Mouse (Mus musculus): Measurements from ENCODE around the gene Hist2h3c2. TPM values are rescaled to one million over a fixed set of nuclear protein-coding genes. Genes with fewer than 3 reads are reported as not detected.

The Hist2h3c2 gene
- polyA plus RNA-seq, 1 experiment = 13.5 TPM

GRCm38 (mm10) chr3:96196437-96197128 lies 42.3 kb downstream of the Hist2h3c2 start:
- H3K4me3 ChIP-seq (ENCODE audit: insufficient read depth, low read length) = peak overlapping the region; percentile 77
- peaks cover 11% of the 10 kb centered on the region for H3K4me1 ChIP-seq (ENCODE audit: control insufficient read depth, insufficient read depth, low read length)
- H3K27ac ChIP-seq (ENCODE audit: insufficient read depth, low read depth, low read length) = peak overlapping the region; percentile 62; the same call in 1 of the 2 replicates
- TF ChIP-seq POLR2A (IDR thresholded peaks at IDR 0.05; ENCODE audit: borderline replicate concordance, low read depth, low read length) (no peak), CTCF (IDR thresholded peaks at IDR 0.05; ENCODE audit: low read depth, low read length) (no peak)

- Histone ChIP-seq H3K4me3 (ENCODE audit: insufficient read depth, low read length) (no peak overlapping the region), H3K4me1 (ENCODE audit: control insufficient read depth, insufficient read depth, low read length) (peaks cover 11% of the 10 kb centered on the region), H3K27ac (ENCODE audit: insufficient read depth, low read depth, low read length) (no peak overlapping the region)
- TF ChIP-seq CTCF (IDR thresholded peaks at IDR 0.05; ENCODE audit: low read depth, low read length) (no peak; the same call in 1 of the 2 replicates), POLR2A (IDR thresholded peaks at IDR 0.05; ENCODE audit: borderline replicate concordance, low read depth, low read length) (no peak)
Measured at GRCm38 (mm10) chr3:96195616-96196313, 43.2 kb downstream of the Hist2h3c2 start.

GRCm38 (mm10) chr3:96194966-96195365 lies 44.0 kb downstream of the Hist2h3c2 start:
- Histone ChIP-seq H3K4me1 (ENCODE audit: control insufficient read depth, insufficient read depth, low read length) (peaks cover 11% of the 10 kb centered on the region), H3K4me3 (ENCODE audit: insufficient read depth, low read length) (no peak overlapping the region), H3K27ac (ENCODE audit: insufficient read depth, low read depth, low read length) (no peak overlapping the region)
- TF ChIP-seq POLR2A (IDR thresholded peaks at IDR 0.05; ENCODE audit: borderline replicate concordance, low read depth, low read length) (no peak), CTCF (IDR thresholded peaks at IDR 0.05; ENCODE audit: low read depth, low read length) (no peak)

GRCm38 (mm10) chr3:96192977-96193376 lies 46.0 kb downstream of the Hist2h3c2 start:
- no peak for TF ChIP-seq POLR2A (IDR thresholded peaks at IDR 0.05; ENCODE audit: borderline replicate concordance, low read depth, low read length)
- no peak for TF ChIP-seq CTCF (IDR thresholded peaks at IDR 0.05; ENCODE audit: low read depth, low read length)
- Histone ChIP-seq H3K4me1 (ENCODE audit: control insufficient read depth, insufficient read depth, low read length) (peaks cover 5% of the 10 kb centered on the region), H3K4me3 (ENCODE audit: insufficient read depth, low read length) (no peak overlapping the region), H3K27ac (ENCODE audit: insufficient read depth, low read depth, low read length) (no peak overlapping the region)

Other genes starting within 250 kb of the Hist2h3c2 start
- 298 and 305 TPM in 2 replicates for gene Plekho1, start 243.1 kb downstream of the Hist2h3c2 start, polyA plus RNA-seq (2012; ENCODE audit: insufficient read depth, insufficient read length, missing spikeins)
- 18.6 and 22.9 TPM in 2 replicates for gene Vps45, start 180.7 kb downstream of the Hist2h3c2 start, polyA plus RNA-seq (2012; ENCODE audit: insufficient read depth, insufficient read length, missing spikeins)
- gene Otud7b, start 134.6 kb downstream of the Hist2h3c2 start, polyA plus RNA-seq (2012; ENCODE audit: insufficient read depth, insufficient read length, missing spikeins) = 4.7 and 5.1 TPM in 2 replicates
- 12.6 and 14.4 TPM in 2 replicates for gene Mtmr11, start 77.1 kb downstream of the Hist2h3c2 start, polyA plus RNA-seq (2012; ENCODE audit: insufficient read depth, insufficient read length, missing spikeins)
- gene Sf3b4, start 66.8 kb downstream of the Hist2h3c2 start, polyA plus RNA-seq (2012; ENCODE audit: insufficient read depth, insufficient read length, missing spikeins) = 53.7 and 62.7 TPM in 2 replicates
- 0.64 and 0.92 TPM in 2 replicates for gene Sv2a, start 58.0 kb downstream of the Hist2h3c2 start, polyA plus RNA-seq (2012; ENCODE audit: insufficient read depth, insufficient read length, missing spikeins)
- 14.1 and 19.0 TPM in 2 replicates for gene Bola1, start 19.4 kb downstream of the Hist2h3c2 start, polyA plus RNA-seq (2012; ENCODE audit: insufficient read depth, insufficient read length, missing spikeins)
- not detected in 2 replicates for gene Hist2h2ab, start 19.3 kb downstream of the Hist2h3c2 start, polyA plus RNA-seq (2012; ENCODE audit: insufficient read depth, insufficient read length, missing spikeins)
- not detected in 2 replicates for gene Hist2h2ac, start 18.2 kb downstream of the Hist2h3c2 start, polyA plus RNA-seq (2012; ENCODE audit: insufficient read depth, insufficient read length, missing spikeins)
- 13.0 and 13.9 TPM in 2 replicates for gene Hist2h2be, start 18.0 kb downstream of the Hist2h3c2 start, polyA plus RNA-seq (2012; ENCODE audit: insufficient read depth, insufficient read length, missing spikeins)
- 14.5 and 22.9 TPM in 2 replicates for gene Hist2h2aa2, start 1.1 kb upstream of the Hist2h3c2 start, polyA plus RNA-seq (2012; ENCODE audit: insufficient read depth, insufficient read length, missing spikeins)
- not detected in 2 replicates for gene Hist2h2aa1, start 6.4 kb upstream of the Hist2h3c2 start, polyA plus RNA-seq (2012; ENCODE audit: insufficient read depth, insufficient read length, missing spikeins)
- gene Hist2h3c1, start 7.6 kb upstream of the Hist2h3c2 start, polyA plus RNA-seq (2012; ENCODE audit: insufficient read depth, insufficient read length, missing spikeins) = 4.9 and 7.4 TPM in 2 replicates
- 1.9 and 3.1 TPM in 2 replicates for gene Hist2h4, start 24.2 kb upstream of the Hist2h3c2 start, polyA plus RNA-seq (2012; ENCODE audit: insufficient read depth, insufficient read length, missing spikeins)
- gene Hist2h3b, start 29.5 kb upstream of the Hist2h3c2 start, polyA plus RNA-seq (2012; ENCODE audit: insufficient read depth, insufficient read length, missing spikeins) = 4.8 and 5.0 TPM in 2 replicates
- 3.1 and 3.6 TPM in 2 replicates for gene Hist2h2bb, start 30.6 kb upstream of the Hist2h3c2 start, polyA plus RNA-seq (2012; ENCODE audit: insufficient read depth, insufficient read length, missing spikeins)
- gene Fcgr1, start 54.8 kb upstream of the Hist2h3c2 start, polyA plus RNA-seq (2012; ENCODE audit: insufficient read depth, insufficient read length, missing spikeins) = 153 and 166 TPM in 2 replicates
- not detected in 2 replicates for gene BC107364, start 213.2 kb upstream of the Hist2h3c2 start, polyA plus RNA-seq (2012; ENCODE audit: insufficient read depth, insufficient read length, missing spikeins)